Mouse (Mus musculus): ENCODE measurements at regions not wholly inside any gene's neighbourhood (a gene's known extent, or its start where the extent isn't known, plus 50 kb on each side); places are given as distances from the start of the nearest gene placed in this dataset.
A peak's percentile ranks its signal among the peaks of the same experiment; 100 is the strongest.

- intact Hi-C loops (cut with DNase I): no loop called here
- peak in 1 of 2 experiments; percentile 43 for DNase-seq
Observed at GRCm38 (mm10) chr10:111813736-111814135, 158.7 kb upstream of the Krr1 start.

DNA sequence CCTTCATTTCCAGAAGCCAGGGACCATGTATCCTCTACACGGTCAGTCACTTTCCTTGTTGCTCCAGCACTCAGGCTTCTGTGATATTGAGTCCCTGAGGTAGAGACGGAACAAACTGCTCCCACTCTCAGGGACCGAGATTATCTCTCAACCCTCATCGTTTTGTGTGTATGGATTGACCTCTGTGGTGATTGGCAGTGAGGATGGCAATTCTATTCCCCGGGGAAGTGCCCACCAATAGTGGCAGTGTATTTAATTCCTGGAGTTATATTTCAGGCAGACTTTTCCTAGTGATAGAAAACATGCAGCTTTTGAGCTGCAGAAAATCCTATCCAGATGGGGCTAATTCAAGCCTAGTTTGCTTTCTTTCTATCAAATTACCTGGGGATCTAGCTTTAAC is 157.8 kb upstream of the Krr1 start:
- intact Hi-C loops (cut with DNase I): no loop called here
- no peak for DNase-seq

GRCm38 (mm10) chr10:111815160-111815559 is 157.3 kb upstream of the Krr1 start:
- DNase-seq: no peak
- intact Hi-C loops (cut with DNase I): no loop called here

DNA sequence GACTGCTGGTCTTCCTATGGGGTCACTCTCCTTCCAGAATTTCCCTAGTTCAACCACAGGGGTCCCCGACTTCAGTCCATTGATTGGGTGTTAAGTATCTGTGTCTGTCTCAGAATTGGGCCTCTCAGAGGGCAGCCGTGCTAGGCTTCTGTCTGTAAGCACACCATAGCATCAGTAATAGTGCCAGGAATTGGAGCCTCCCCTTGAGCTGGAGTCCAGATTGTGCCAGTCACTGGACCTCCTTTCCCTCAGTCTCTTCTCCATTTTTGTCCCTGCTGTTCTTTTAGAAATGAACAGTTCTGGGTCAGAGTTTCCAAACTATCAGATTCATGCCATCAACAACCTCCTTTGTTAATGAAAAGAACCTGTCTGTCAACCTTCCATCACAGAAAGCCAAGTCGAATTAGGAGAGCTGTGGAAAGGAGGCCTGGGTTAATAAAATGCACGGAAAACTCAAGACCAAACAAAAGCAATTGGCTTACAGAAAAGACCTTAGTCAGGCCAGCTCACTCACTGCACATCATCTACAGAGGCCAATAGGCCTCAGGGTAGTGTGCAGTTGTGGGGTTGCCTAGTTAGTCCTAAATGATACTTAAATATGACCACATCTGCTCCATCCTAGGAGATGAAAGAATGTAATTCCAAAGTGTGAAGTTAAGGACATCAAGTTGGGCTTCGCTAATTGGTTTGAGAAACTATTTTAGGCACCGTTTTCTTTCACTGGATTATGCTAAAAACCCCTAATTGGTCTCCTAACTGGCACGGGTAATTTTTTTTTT is 156.5 kb upstream of the Krr1 start:
- DNase-seq: no peak
- intact Hi-C loops (cut with DNase I): no loop called here

- intact Hi-C loops (cut with DNase I): no loop called here
- no peak for DNase-seq
Observed at GRCm38 (mm10) chr10:111819755-111820451, 152.6 kb upstream of the Krr1 start.

GRCm38 (mm10) chr10:111824820-111825219 is 147.6 kb upstream of the Krr1 start:
- intact Hi-C loops (cut with DNase I): no loop called here
- DNase-seq: no peak

GRCm38 (mm10) chr10:111826033-111826754 is 146.3 kb upstream of the Krr1 start:
- intact Hi-C loops (cut with DNase I): no loop called here
- DNase-seq: no peak

GRCm38 (mm10) chr10:111827246-111827645 is 145.2 kb upstream of the Krr1 start:
- intact Hi-C loops (cut with DNase I): no loop called here
- no peak for DNase-seq

DNA sequence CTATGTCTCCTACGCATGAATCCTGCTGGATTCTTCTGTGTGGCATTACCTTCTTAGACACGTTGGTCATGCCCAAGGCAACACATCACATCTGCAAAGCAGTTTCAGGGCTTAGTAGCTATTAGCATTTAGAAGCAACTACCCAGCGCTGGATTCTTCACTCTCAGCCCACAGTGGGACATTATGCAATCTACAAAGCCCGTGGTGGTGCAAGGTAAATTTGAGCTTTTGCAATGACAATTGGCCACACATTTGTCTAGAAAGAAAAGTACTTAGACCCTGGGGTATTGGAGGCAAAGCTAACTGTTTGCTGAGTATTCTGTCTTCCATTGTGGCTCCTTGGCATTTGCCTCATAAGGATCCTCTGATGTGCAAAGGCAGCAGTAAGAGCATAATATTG is 144.5 kb upstream of the Krr1 start:
- intact Hi-C loops (cut with DNase I): no loop called here
- no peak for DNase-seq

GRCm38 (mm10) chr10:111828610-111829009 is 143.9 kb upstream of the Krr1 start:
- no peak for DNase-seq
- intact Hi-C loops (cut with DNase I): no loop called here

- intact Hi-C loops (cut with DNase I): no loop called here
- no peak for DNase-seq
Observed at GRCm38 (mm10) chr10:111829291-111829690, 143.2 kb upstream of the Krr1 start.

GRCm38 (mm10) chr10:111831105-111831504 is 141.4 kb upstream of the Krr1 start:
- DNase-seq: no peak
- intact Hi-C loops (cut with DNase I): no loop called here

GRCm38 (mm10) chr10:111833611-111834010 is 138.9 kb upstream of the Krr1 start:
- intact Hi-C loops (cut with DNase I): no loop called here
- DNase-seq: no peak

GRCm38 (mm10) chr10:111834280-111834679 is 138.2 kb upstream of the Krr1 start:
- intact Hi-C loops (cut with DNase I): no loop called here

DNA sequence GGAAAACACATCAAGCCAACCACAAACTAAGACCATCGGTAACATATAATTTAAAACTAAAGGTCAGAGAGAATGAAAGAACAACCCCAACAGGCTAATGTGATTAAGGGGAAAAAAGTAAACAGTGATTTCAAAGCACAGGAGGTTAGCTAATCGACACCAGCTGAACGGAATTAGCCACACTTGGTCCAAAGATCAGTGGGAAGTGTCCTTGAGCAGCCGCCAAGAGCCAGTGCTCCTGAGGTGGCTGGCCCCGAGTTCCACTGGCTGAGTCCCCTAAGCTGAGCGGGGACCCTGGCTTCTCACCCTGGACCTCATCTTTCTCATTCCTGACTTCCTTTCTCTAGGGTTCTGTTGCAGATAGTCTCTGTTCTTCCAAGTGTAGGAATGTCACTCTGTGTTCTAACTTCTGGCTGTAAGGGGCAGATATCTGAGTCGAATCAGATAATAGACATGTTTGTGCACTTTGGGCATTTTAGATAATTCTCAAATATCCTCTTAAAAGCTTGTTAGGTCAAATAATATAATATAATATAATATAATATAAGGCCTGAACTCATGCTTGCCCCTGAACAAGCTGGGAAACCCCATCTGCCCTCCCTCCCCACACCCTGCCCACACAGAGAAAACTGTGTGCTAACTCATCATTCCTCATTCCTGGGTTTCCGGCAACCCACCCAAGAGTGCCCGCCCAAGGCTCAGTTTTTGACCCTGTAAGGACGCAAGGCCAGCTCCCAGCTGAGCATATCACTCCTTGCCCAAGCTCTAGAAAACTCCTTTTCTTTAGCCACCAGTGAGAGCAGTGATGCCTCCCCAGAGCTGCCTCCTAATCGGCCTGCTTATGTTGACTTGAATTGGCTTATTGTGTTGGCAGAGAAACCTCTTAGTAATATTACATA is 137.3 kb upstream of the Krr1 start:
- intact Hi-C loops (cut with DNase I): no loop called here
- DNase-seq: peak; percentile 17 to 40

More at GRCm38 (mm10) chr10:111834280-111834679, 138.2 kb upstream of the Krr1 start:
- no peak for DNase-seq

- DNase-seq: no peak
- intact Hi-C loops (cut with DNase I): no loop called here
Observed at GRCm38 (mm10) chr10:111836191-111836590, 136.3 kb upstream of the Krr1 start.

GRCm38 (mm10) chr10:111836802-111837201 is 135.7 kb upstream of the Krr1 start:
- intact Hi-C loops (cut with DNase I): no loop called here
- no peak for DNase-seq

GRCm38 (mm10) chr10:111842321-111842775 is 130.1 kb upstream of the Krr1 start:
- intact Hi-C loops (cut with DNase I): no loop called here
- DNase-seq: no peak

DNA sequence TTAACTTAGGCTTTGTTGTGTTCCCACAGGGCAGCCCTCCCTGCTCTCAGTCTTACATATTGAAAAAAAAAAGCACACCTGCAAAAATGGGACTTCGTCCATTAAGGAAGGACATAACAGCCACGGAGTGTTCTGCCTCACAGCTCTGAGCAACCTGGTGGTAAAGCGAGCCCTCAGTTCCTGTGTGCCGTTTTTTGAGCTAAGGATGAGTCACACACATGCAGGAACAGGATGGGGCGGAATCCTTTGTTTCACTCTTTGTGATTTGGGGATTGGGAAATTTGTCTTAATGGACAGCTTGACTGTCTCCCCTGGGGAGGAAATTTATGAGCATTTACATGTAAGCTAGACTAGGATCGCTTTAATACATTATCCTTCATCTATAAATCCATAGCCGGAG is 129.6 kb upstream of the Krr1 start:
- intact Hi-C loops (cut with DNase I): no loop called here
- no peak for DNase-seq

- DNase-seq: no peak
- intact Hi-C loops (cut with DNase I): no loop called here
Observed at GRCm38 (mm10) chr10:111843301-111843700, 129.2 kb upstream of the Krr1 start.

Measured in heart, postnatal 36 days (tissue).